Mouse (Mus musculus) right cerebral cortex, postnatal 14 days (tissue): Measurements from ENCODE around the gene Lix1l.
A peak's percentile ranks its signal among the peaks of the same experiment; 100 is the strongest.

ENCODE experiments used
- DNase-seq: peaks from one replicate; pipeline ENCODE4 v3.0.0; 2022

The Lix1l gene

GRCm38 (mm10) chr3:96600639-96601250 is at the start of gene Lix1l:
Gene Lix1l (plus strand): TSS chr3:96601149.
- peak; percentile 88 for DNase-seq

GRCm38 (mm10) chr3:96551203-96551602 is 49.7 kb upstream of the Lix1l start:
- peak; percentile 58 for DNase-seq

- no peak for DNase-seq
These were observed 49.1 kb upstream of the Lix1l start for GRCm38 (mm10) chr3:96551890-96552289.

- DNase-seq, result no peak
These were observed 47.3 kb upstream of the Lix1l start for GRCm38 (mm10) chr3:96553601-96554000.

DNA sequence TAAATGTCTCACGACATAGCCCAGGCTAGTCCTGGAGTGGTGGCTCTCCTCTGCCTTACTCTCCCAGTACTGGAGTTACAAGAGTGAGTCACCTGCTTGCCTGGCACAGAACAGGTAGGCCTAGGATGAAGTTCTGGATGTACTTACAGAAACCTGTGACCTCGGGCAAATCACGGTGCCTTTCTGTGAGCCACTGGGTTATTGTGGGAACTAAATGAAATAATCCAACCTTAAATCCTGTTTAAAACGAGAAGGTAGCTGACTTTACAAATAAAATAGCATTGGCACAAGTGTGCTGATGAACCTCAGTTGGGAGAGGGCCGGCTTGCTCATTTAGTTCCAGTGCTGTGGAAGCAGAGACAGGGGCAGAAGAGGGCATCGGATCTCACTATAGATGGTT is 46.7 kb upstream of the Lix1l start:
- no peak for DNase-seq

DNA sequence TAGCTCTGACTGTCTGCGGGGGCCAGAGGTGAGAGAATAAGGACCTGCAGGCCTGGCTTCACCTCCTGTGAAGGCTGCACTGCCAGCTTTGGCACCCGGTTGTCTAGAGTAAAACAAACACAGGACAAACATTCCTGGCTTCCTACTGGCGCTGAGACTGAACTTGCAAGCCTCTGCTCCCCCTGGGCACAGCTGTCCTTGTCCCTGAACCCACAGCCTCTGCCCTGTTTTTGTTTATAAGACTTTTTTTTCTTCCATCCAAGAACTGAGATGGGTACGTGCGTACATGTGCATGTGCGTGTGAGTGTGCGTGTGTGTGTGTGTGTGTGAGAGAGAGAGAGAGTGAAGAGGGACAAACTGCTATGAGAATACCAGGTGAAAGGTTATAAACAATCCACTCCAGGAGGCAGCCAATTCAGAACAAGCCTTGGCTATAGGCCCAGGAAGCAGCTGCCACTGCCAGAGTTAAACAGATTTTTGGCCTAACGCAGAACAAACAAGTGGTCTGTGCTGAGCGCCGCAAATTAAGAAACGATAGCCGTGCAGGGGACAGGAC is 45.8 kb upstream of the Lix1l start:
- no peak for DNase-seq

- DNase-seq, result no peak
These were observed 44.8 kb upstream of the Lix1l start for GRCm38 (mm10) chr3:96555999-96556614.

- no peak for DNase-seq
These were observed 44.0 kb upstream of the Lix1l start for GRCm38 (mm10) chr3:96556651-96557635.

GRCm38 (mm10) chr3:96557694-96558093 is 43.3 kb upstream of the Lix1l start, which contains the start of gene Txnip:
Gene Txnip (plus strand): TSS chr3:96557957.
- peak; percentile 99 for DNase-seq

DNA sequence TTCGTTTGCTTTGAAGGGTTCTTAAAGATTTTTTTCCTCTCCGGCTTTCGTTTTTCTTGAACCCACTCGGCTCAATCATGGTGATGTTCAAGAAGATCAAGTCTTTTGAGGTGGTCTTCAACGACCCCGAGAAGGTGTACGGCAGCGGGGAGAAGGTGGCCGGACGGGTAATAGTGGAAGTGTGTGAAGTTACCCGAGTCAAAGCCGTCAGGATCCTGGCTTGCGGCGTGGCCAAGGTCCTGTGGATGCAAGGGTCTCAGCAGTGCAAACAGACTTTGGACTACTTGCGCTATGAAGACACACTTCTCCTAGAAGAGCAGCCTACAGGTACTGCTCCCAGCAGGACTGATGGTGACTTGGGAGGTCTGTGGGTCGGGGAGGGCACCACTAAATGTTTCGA is 42.8 kb upstream of the Lix1l start:
- DNase-seq, result no peak

DNA sequence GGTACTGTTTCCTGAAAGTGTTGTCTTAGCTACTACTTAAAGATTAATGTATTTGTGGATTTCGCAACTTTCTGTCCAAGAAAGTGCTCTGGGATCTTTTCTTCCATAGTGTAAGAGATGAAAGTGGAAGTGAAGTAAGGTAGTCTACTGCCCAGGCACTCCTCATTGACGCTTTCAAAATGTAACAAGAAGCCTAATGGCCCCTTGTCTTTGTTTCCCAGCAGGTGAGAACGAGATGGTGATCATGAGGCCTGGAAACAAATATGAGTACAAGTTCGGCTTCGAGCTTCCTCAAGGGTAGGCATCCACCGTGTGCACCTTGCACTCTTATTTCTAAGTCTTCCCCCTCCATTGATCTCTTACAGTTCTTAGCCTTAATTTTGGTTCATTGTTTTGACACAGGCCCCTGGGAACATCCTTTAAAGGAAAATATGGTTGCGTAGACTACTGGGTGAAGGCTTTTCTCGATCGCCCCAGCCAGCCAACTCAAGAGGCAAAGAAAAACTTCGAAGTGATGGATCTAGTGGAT is 42.2 kb upstream of the Lix1l start:
- DNase-seq, result no peak

- no peak for DNase-seq
These were observed 41.5 kb upstream of the Lix1l start for GRCm38 (mm10) chr3:96559398-96559910.

DNA sequence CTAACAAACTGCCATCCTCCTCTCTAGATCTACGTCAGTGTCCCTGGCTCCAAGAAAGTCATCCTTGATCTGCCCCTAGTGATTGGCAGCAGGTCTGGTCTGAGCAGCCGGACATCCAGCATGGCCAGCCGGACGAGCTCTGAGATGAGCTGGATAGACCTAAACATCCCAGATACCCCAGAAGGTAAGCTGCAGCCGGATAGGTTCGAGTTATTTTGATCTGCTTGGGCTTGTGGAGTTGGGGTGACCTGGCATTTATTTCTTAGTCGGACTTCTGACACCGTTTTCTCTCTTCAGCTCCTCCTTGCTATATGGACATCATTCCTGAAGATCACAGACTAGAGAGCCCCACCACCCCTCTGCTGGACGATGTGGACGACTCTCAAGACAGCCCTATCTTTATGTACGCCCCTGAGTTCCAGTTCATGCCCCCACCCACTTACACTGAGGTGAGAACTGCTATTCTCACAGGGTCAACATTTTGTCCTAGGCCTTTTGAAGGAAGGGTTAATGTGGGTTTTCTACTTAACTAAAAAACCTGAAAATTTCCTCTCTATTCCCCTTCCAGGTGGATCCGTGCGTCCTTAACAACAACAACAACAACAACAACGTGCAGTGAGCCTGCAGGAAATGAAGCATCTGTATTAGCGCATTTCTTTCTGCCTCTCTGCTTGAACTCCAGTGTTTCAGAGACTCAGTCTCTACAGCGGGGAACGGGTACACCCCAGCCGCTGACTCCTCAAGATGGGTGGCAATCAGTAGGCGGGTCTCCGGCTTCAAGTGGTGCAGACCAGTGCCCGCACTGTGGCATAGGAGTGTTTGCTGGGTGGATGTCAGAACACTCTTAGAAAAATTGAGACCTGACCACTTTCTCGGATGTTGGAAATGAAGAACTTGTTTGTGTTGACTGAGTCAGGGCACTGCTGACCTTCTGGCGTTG is 40.8 kb upstream of the Lix1l start:
- DNase-seq, result no peak

DNA sequence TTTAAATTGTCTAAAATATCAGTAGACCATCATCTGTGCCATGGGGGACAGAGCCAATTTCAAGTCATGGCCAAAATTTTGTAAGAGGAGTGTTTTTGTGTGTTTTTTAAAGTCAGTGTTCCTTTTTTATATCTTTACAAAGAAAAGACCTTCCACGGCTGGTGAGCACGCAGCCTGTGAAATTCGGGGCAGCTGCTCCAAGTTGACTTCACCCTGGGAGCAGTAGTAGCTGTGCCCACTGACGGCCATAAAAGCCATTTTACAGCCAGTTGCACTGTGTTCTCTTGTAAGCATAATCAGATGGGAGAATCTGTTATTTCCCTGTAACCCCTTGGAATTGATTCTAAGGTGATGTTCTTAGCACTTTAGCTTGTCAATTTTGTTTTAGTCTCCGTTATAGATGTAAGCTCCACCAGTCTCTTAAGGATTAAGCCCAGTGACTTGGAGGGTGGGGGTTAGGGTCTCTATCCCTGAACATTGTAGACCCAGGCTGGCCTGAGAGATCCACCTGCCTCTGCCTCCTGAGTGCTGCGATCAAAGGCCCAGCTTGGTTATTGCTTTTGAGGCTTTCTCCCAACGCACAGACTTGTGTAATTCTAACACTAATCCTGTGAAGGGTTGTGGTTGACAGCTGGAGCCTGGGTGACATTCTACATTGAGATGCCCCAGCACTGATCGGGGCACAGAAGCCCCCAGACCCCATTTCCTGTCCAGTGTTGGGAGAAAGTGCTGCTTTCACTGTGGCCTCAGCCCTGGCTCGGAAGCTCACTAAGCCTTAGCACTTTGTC is 39.9 kb upstream of the Lix1l start:
- DNase-seq, result no peak

GRCm38 (mm10) chr3:96561946-96562681 is 38.8 kb upstream of the Lix1l start:
- no peak for DNase-seq

DNA sequence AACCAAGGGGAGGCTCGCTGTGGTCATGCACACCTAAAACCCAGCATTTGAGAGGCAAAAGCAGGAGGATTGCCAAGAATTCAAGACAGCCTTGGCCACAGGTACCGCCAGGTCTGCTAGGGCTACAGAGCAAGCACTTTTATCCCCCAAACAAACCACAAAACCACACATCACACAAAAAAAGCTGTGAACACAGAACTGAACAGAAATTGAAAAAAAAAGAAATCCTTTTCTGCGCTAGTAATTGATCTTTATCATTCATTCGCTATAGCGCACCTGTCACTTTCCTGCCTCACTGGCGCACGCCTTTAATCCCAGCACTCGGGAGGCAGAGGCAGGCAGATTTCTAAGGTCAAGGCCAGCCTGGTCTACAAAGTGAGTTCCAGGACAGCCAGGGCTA is 37.7 kb upstream of the Lix1l start:
- DNase-seq, result no peak

- no peak for DNase-seq
These were observed 36.9 kb upstream of the Lix1l start for GRCm38 (mm10) chr3:96563911-96564632.

GRCm38 (mm10) chr3:96564633-96565032 is 36.3 kb upstream of the Lix1l start:
- DNase-seq, result no peak

- no peak for DNase-seq
These were observed 35.8 kb upstream of the Lix1l start for GRCm38 (mm10) chr3:96565105-96565504.
